Mouse (Mus musculus): ENCODE data around the gene Clasrp. TPM values are rescaled to one million over a fixed set of nuclear protein-coding genes. Genes with fewer than 3 reads are reported as not detected.

Gene Clasrp
- 50.6 and 58.6 TPM in 2 replicates for polyA plus RNA-seq (2015; fragmentation: Nextera tagmentation; extraction: Ambion mirVana)

GRCm38 (mm10) chr7:19603849-19604605 lies at the start of gene Clasrp:
Gene Clasrp (minus strand): TSS chr7:19604486.
- Histone ChIP-seq H3K4me3 (replicated peaks) (peak within 1 kb of the TSS; percentile 100), H3K27me3 (no peaks in the 10 kb centered on the region), H3K9ac (peak within 1 kb of the TSS; percentile 99), H3K4me1 (peaks cover 29% of the 10 kb centered on the region), H3K36me3 (peaks cover 38% of the 10 kb centered on the region), H3K4me2 (peak within 1 kb of the TSS; percentile 83), H3K27ac (peak within 1 kb of the TSS; percentile 85), H3K9me3 (replicated peaks) (no peaks in the 10 kb centered on the region)
- ATAC-seq (replicated peaks; ENCODE audit: low FRiP score): peak; percentile 94
- WGBS: under 1% methylated on average over 56 of the region's 57 CpGs

GRCm38 (mm10) chr7:19652614-19653013 lies 48.3 kb upstream of the Clasrp start:
- Histone ChIP-seq H3K4me1 (no peaks in the 10 kb centered on the region), H3K27ac (no peak overlapping the region), H3K4me2 (no peak overlapping the region), H3K9ac (no peak overlapping the region), H3K36me3 (peaks cover 78% of the 10 kb centered on the region), H3K4me3 (replicated peaks) (no peak overlapping the region), H3K27me3 (no peaks in the 10 kb centered on the region), H3K9me3 (replicated peaks) (no peaks in the 10 kb centered on the region)
- WGBS: 93% methylated on average over 2 of the region's 2 CpGs
- no peak for ATAC-seq (replicated peaks; ENCODE audit: low FRiP score)

GRCm38 (mm10) chr7:19651063-19651786 lies 46.9 kb upstream of the Clasrp start:
- Histone ChIP-seq H3K4me3 (replicated peaks) (no peak overlapping the region), H3K4me2 (no peak overlapping the region), H3K27me3 (no peaks in the 10 kb centered on the region), H3K27ac (no peak overlapping the region), H3K36me3 (peaks cover 88% of the 10 kb centered on the region), H3K9ac (no peak overlapping the region), H3K4me1 (no peaks in the 10 kb centered on the region), H3K9me3 (replicated peaks) (no peaks in the 10 kb centered on the region)
- WGBS: 90% methylated on average over 6 of the region's 6 CpGs
- no peak for ATAC-seq (replicated peaks; ENCODE audit: low FRiP score)

GRCm38 (mm10) chr7:19641223-19641622 lies 36.9 kb upstream of the Clasrp start:
- ATAC-seq (replicated peaks; ENCODE audit: low FRiP score): no peak
- no peak overlapping the region for H3K4me3 ChIP-seq (replicated peaks)
- H3K4me1 ChIP-seq: no peaks in the 10 kb centered on the region
- no peaks in the 10 kb centered on the region for H3K9me3 ChIP-seq (replicated peaks)
- no peak overlapping the region for H3K4me2 ChIP-seq
- H3K27me3 ChIP-seq: no peaks in the 10 kb centered on the region
- H3K27ac ChIP-seq: no peak overlapping the region
- 95% methylated on average over 4 of the region's 4 CpGs for WGBS
- H3K36me3 ChIP-seq: peaks cover 100% of the 10 kb centered on the region
- H3K9ac ChIP-seq: no peak overlapping the region

- WGBS: 90% methylated on average over 11 of the region's 11 CpGs
- Histone ChIP-seq H3K9ac (no peak overlapping the region), H3K4me2 (no peak overlapping the region), H3K4me3 (replicated peaks) (no peak overlapping the region), H3K4me1 (no peaks in the 10 kb centered on the region), H3K9me3 (replicated peaks) (no peaks in the 10 kb centered on the region), H3K27me3 (no peaks in the 10 kb centered on the region), H3K27ac (no peak overlapping the region), H3K36me3 (peaks cover 86% of the 10 kb centered on the region)
- ATAC-seq (replicated peaks; ENCODE audit: low FRiP score): no peak
These were observed 31.0 kb upstream of the Clasrp start for GRCm38 (mm10) chr7:19635074-19635827.

GRCm38 (mm10) chr7:19634591-19634990 lies 30.3 kb upstream of the Clasrp start:
- H3K36me3 ChIP-seq: peaks cover 80% of the 10 kb centered on the region

GRCm38 (mm10) chr7:19633855-19634254 lies 29.6 kb upstream of the Clasrp start:
- peaks cover 72% of the 10 kb centered on the region for H3K36me3 ChIP-seq

More at GRCm38 (mm10) chr7:19634591-19634990, 30.3 kb upstream of the Clasrp start:
- Histone ChIP-seq H3K4me1 (0 out of 2 replicates have a peak, but pooled peaks cover 3% of the 10 kb centered on the region), H3K4me3 (replicated peaks) (no peak overlapping the region), H3K9me3 (replicated peaks) (no peaks in the 10 kb centered on the region), H3K27me3 (no peaks in the 10 kb centered on the region), H3K27ac (no peak overlapping the region), H3K9ac (no peak overlapping the region), H3K4me2 (no peak overlapping the region)
- WGBS: 91% methylated on average over 2 of the region's 2 CpGs
- no peak for ATAC-seq (replicated peaks; ENCODE audit: low FRiP score)

GRCm38 (mm10) chr7:19633197-19633596 lies 28.9 kb upstream of the Clasrp start:
- no peaks in the 10 kb centered on the region for H3K27me3 ChIP-seq
- H3K9me3 ChIP-seq (replicated peaks): no peaks in the 10 kb centered on the region
- peaks cover 66% of the 10 kb centered on the region for H3K36me3 ChIP-seq
- no peak overlapping the region for H3K4me2 ChIP-seq
- ATAC-seq (replicated peaks; ENCODE audit: low FRiP score): no peak
- peaks cover 6% of the 10 kb centered on the region; the same call in 1 of the 2 replicates for H3K4me1 ChIP-seq
- no peak overlapping the region for H3K4me3 ChIP-seq (replicated peaks)
- 92% methylated on average over 17 of the region's 17 CpGs for WGBS
- H3K27ac ChIP-seq: no peak overlapping the region
- no peak overlapping the region for H3K9ac ChIP-seq

More at GRCm38 (mm10) chr7:19633855-19634254, 29.6 kb upstream of the Clasrp start:
- no peak for ATAC-seq (replicated peaks; ENCODE audit: low FRiP score)
- no peak overlapping the region for H3K4me3 ChIP-seq (replicated peaks)
- 0 out of 2 replicates have a peak, but pooled peaks cover 5% of the 10 kb centered on the region for H3K4me1 ChIP-seq
- no peaks in the 10 kb centered on the region for H3K9me3 ChIP-seq (replicated peaks)
- no peak overlapping the region for H3K4me2 ChIP-seq
- H3K27me3 ChIP-seq: no peaks in the 10 kb centered on the region
- WGBS: 95% methylated on average over 15 of the region's 15 CpGs
- H3K9ac ChIP-seq: no peak overlapping the region
- no peak overlapping the region for H3K27ac ChIP-seq

- no peak for ATAC-seq (replicated peaks; ENCODE audit: low FRiP score)
- H3K4me3 ChIP-seq (replicated peaks): no peak overlapping the region
- H3K9ac ChIP-seq: no peak overlapping the region
- no peak overlapping the region for H3K27ac ChIP-seq
- peaks cover 61% of the 10 kb centered on the region for H3K36me3 ChIP-seq
- no peak overlapping the region for H3K4me2 ChIP-seq
- no peaks in the 10 kb centered on the region for H3K27me3 ChIP-seq
- H3K9me3 ChIP-seq (replicated peaks): no peaks in the 10 kb centered on the region
- H3K4me1 ChIP-seq: peaks cover 11% of the 10 kb centered on the region; the same call in 1 of the 2 replicates
These were observed 28.4 kb upstream of the Clasrp start for GRCm38 (mm10) chr7:19632720-19633119.

- Histone ChIP-seq H3K4me3 (replicated peaks) (no peak overlapping the region), H3K9ac (no peak overlapping the region), H3K27me3 (no peaks in the 10 kb centered on the region), H3K4me1 (peaks cover 12% of the 10 kb centered on the region; the same call in 1 of the 2 replicates), H3K4me2 (no peak overlapping the region), H3K27ac (no peak overlapping the region), H3K36me3 (peaks cover 57% of the 10 kb centered on the region), H3K9me3 (replicated peaks) (no peaks in the 10 kb centered on the region)
- no peak for ATAC-seq (replicated peaks; ENCODE audit: low FRiP score)
These were observed 28.0 kb upstream of the Clasrp start for GRCm38 (mm10) chr7:19632275-19632674.

GRCm38 (mm10) chr7:19629361-19629734 lies 25.1 kb upstream of the Clasrp start, which contains the start of gene Relb:
Gene Relb (minus strand): TSS chr7:19629438.
- Histone ChIP-seq H3K4me1 (peaks cover 12% of the 10 kb centered on the region; the same call in 1 of the 2 replicates), H3K27me3 (no peaks in the 10 kb centered on the region), H3K27ac (peak within 1 kb of the TSS; percentile 85), H3K4me2 (peak within 1 kb of the TSS; percentile 90), H3K9ac (peak within 1 kb of the TSS; percentile 41), H3K9me3 (replicated peaks) (no peaks in the 10 kb centered on the region), H3K36me3 (peaks cover 27% of the 10 kb centered on the region), H3K4me3 (replicated peaks) (peak within 1 kb of the TSS; percentile 69)
- peak; percentile 69; the same call in 1 of the 2 replicates for ATAC-seq (replicated peaks; ENCODE audit: low FRiP score)
- WGBS: under 1% methylated on average over 39 of the region's 41 CpGs

All from kidney, embryonic 15.5 days (tissue).